Comparison of ENCODE assay signal across 21 mouse cellular contexts in the genomic region with DNA sequence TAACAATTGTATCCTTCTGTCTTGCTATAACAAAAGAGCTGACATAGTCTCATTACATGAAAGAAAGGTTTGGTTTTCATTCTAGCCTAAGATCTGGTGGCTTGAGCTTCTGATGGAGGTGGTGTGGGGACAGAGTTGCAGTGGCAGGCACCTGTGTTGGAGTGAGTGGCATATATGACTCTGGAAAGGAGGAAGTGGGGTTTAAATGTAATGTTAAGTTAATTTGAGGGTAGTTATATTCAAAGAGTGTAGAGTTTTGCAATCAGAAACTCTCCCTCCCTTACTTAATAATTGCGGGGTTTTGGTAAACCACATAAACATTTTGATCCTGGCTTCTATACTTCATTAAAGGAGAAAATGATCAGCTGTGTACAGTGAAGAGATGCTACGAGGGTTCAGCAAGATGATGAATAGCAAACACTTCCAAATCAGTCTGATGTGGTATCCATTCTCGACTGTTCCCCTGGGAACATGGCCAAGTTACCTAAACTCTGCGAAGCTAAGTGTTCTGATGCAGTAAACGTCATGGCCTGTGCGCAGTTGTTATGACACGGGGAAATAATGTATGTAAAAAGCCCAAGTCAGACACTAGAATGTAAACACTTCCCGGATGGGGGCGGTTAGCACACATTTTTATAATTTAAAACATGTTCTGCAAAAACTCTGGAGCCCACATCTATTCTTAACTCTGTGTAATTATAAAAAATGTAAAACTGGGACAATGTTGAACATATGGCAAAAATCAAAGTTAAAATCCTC. TPM values are rescaled to one million over a fixed set of nuclear protein-coding genes. Genes with fewer than 3 reads are reported as not detected.
DNase-seq lines count a peak whose midpoint lies in the region; ATAC-seq and TF ChIP-seq lines count a peak whose summit lies in the region.
"Had no signal": no experiment of that assay in that cellular context is flagged by ENCODE, and none has a peak within 500 bp of the region (broad histone marks: within the 10 kb centered on the region; RNA-seq: fewer than 3 reads in every experiment).

No protein-coding gene starts in this region.

- no peak overlapping the region for H3K9ac ChIP-seq in forebrain, postnatal 0 days
- no peak overlapping the region for H3K9ac ChIP-seq in forebrain, embryonic 14.5 days (ENCODE audit: low read length)
- H3K9ac ChIP-seq in midbrain, embryonic 14.5 days (replicated peaks; ENCODE audit: low read length), result no peak overlapping the region
- H3K9ac ChIP-seq: hindbrain, embryonic 14.5 days; limb, embryonic 15.5 days; liver, postnatal 0 days; neural tube, embryonic 12.5 days had no signal

- H3K9me3 ChIP-seq in forebrain, postnatal 0 days (ENCODE audit: low read length), result no peaks in the 10 kb centered on the region
- H3K9me3 ChIP-seq in forebrain, embryonic 14.5 days (replicated peaks; ENCODE audit: control insufficient read depth, low read length), result no peaks in the 10 kb centered on the region
- H3K9me3 ChIP-seq in midbrain, embryonic 14.5 days (ENCODE audit: control insufficient read depth, low read length), result no peaks in the 10 kb centered on the region
- H3K9me3 ChIP-seq: limb, embryonic 15.5 days; neural tube, embryonic 12.5 days had no signal

- ATAC-seq in forebrain, postnatal 0 days, result peak; percentile 42
- ATAC-seq in forebrain, embryonic 14.5 days, result no peak
- ATAC-seq in midbrain, embryonic 14.5 days (ENCODE audit: low FRiP score, low TSS enrichment), result no peak
- ATAC-seq: liver, postnatal 0 days had no signal

- H3K4me1 ChIP-seq in forebrain, postnatal 0 days (ENCODE audit: insufficient read depth), result no peaks in the 10 kb centered on the region
- no peaks in the 10 kb centered on the region; the same call in 1 of the 2 replicates for H3K4me1 ChIP-seq in forebrain, embryonic 14.5 days (ENCODE audit: control insufficient read depth, insufficient read depth, low read length)
- H3K4me1 ChIP-seq in midbrain, embryonic 14.5 days (ENCODE audit: control insufficient read depth, insufficient read depth, low read length), result no peaks in the 10 kb centered on the region
- H3K4me1 ChIP-seq: limb, embryonic 15.5 days; neural tube, embryonic 12.5 days had no signal

- intact Hi-C loops in left cerebral cortex, postnatal 25 days (cut with DNase I), result no loop called here

- no peak overlapping the region for H3K4me3 ChIP-seq in forebrain, postnatal 0 days (ENCODE audit: low read depth, low read length)
- no peak overlapping the region for H3K4me3 ChIP-seq in forebrain, embryonic 14.5 days (ENCODE audit: low read depth, low read length)
- no peak overlapping the region for H3K4me3 ChIP-seq in midbrain, embryonic 14.5 days (replicated peaks; ENCODE audit: low read depth, low read length)
- H3K4me3 ChIP-seq: gastrocnemius, adult 2 months; limb, embryonic 15.5 days; neural tube, embryonic 12.5 days had no signal

- no peak overlapping the region for H3K27ac ChIP-seq in forebrain, postnatal 0 days (ENCODE audit: low read depth, low read length)
- no peak overlapping the region for H3K27ac ChIP-seq in forebrain, embryonic 14.5 days (ENCODE audit: low read depth, low read length)
- no peak overlapping the region for H3K27ac ChIP-seq in midbrain, embryonic 14.5 days (replicated peaks; ENCODE audit: low read depth, low read length)
- H3K27ac ChIP-seq: gastrocnemius, adult 2 months; hindbrain, embryonic 14.5 days; limb, embryonic 15.5 days; neural tube, embryonic 12.5 days had no signal

- H3K4me2 ChIP-seq in forebrain, postnatal 0 days (ENCODE audit: low read depth), result no peak overlapping the region
- no peak overlapping the region for H3K4me2 ChIP-seq in forebrain, embryonic 14.5 days (ENCODE audit: low read length)
- H3K4me2 ChIP-seq in midbrain, embryonic 14.5 days (ENCODE audit: low read length), result no peak overlapping the region
- H3K4me2 ChIP-seq: hindbrain, embryonic 14.5 days; limb, embryonic 15.5 days; neural tube, embryonic 12.5 days had no signal

- DNase-seq in forebrain, postnatal 0 days, result no peak
- DNase-seq in forebrain, embryonic 14.5 days (ENCODE audit: low spot score), result no peak
- peak; percentile 14 for DNase-seq in right cerebral cortex, adult 18-20 months
- no peak for DNase-seq in right cerebral cortex, postnatal 4 days
- peak; percentile 16 to 72 for DNase-seq in left cerebral cortex, postnatal 25 days (ENCODE audit: low spot score in 2 of 2)
- DNase-seq in adrenal gland, adult 2 months, result no peak
- no peak for DNase-seq in layer of hippocampus, postnatal 14 days (ENCODE audit: low spot score in 2 of 2)
- DNase-seq in midbrain, embryonic 14.5 days, result no peak
- DNase-seq: adrenal gland, postnatal 25 days; cerebellum, adult 9-10 months; gastrocnemius, adult 2 months; kidney, adult 8-10 months; kidney, postnatal 4 days; layer of hippocampus, postnatal 36 days; liver, postnatal 0 days; thymus, adult 2 months had no signal

- H3K36me3 ChIP-seq in forebrain, postnatal 0 days (ENCODE audit: insufficient read depth), result no peaks in the 10 kb centered on the region
- H3K36me3 ChIP-seq in forebrain, embryonic 14.5 days (ENCODE audit: control insufficient read depth, insufficient read depth, low read length), result no peaks in the 10 kb centered on the region
- H3K36me3 ChIP-seq in midbrain, embryonic 14.5 days (ENCODE audit: control insufficient read depth, insufficient read depth, low read length), result no peaks in the 10 kb centered on the region
- H3K36me3 ChIP-seq: limb, embryonic 15.5 days; neural tube, embryonic 12.5 days had no signal

- 66% methylated on average over 9 of the region's 9 CpGs for WGBS in forebrain, postnatal 0 days
- 83% methylated on average over 9 of the region's 9 CpGs for WGBS in forebrain, embryonic 14.5 days
- WGBS in midbrain, embryonic 14.5 days, result 91% methylated on average over 9 of the region's 9 CpGs

- no peaks in the 10 kb centered on the region for H3K27me3 ChIP-seq in forebrain, postnatal 0 days (ENCODE audit: insufficient read depth, low read length)
- H3K27me3 ChIP-seq in forebrain, embryonic 14.5 days (replicated peaks; ENCODE audit: control insufficient read depth, insufficient read depth, low read length), result no peaks in the 10 kb centered on the region
- no peaks in the 10 kb centered on the region for H3K27me3 ChIP-seq in midbrain, embryonic 14.5 days (ENCODE audit: control insufficient read depth, insufficient read depth, low read length)
- H3K27me3 ChIP-seq: CH12.LX; limb, embryonic 15.5 days; neural tube, embryonic 12.5 days had no signal

- TF ChIP-seq CTCF in forebrain, postnatal 0 days (IDR thresholded peaks at IDR 0.05; ENCODE audit: low read depth), result no peak

RNA-seq across cellular contexts. Expression of gene Arhgap24, which starts 41.9 kb away (rescaled TPM):
- 5.3 and 8.6 TPM in 2 replicates for total RNA-seq in forebrain, postnatal 0 days (2014; rRNA removed)
- polyA plus RNA-seq in forebrain, postnatal 0 days (2015; fragmentation: Nextera tagmentation; extraction: Ambion mirVana), result 3.7 and 6.0 TPM in 2 replicates
- 3.7 and 4.0 TPM in 2 replicates for polyA plus RNA-seq in forebrain, embryonic 14.5 days (2014; fragmentation: Nextera tagmentation; extraction: Ambion mirVana)
- total RNA-seq in left cerebral cortex, postnatal 25 days (2021), result 1 to 10 TPM; 6.3 to 7.0 TPM
- 10 to 100 TPM; 14.7 to 23.4 TPM for total RNA-seq in adrenal gland, adult 2 months (2021)
- polyA plus RNA-seq in adrenal gland, adult 2 months (2012; rRNA removed), result 5.5 and 5.6 TPM in 2 replicates
- 1 to 10 TPM; 8.7 to 9.1 TPM for total RNA-seq in layer of hippocampus, postnatal 14 days (2021)
- 6.2 and 7.3 TPM in 2 replicates for polyA plus RNA-seq in midbrain, embryonic 14.5 days (2014; fragmentation: Nextera tagmentation; extraction: Ambion mirVana)
- total RNA-seq: megakaryocyte-erythroid progenitor cell, adult 5-6 weeks had no signal

Comparison
In these comparisons a context has a peak if more than half of its experiments do, and no peak if none do; other contexts are left out.
1. DNase-seq: peak in right cerebral cortex, adult 18-20 months (single experiment) and left cerebral cortex, postnatal 25 days (2 of 2); none in forebrain, postnatal 0 days (single experiment), forebrain, embryonic 14.5 days (single experiment), right cerebral cortex, postnatal 4 days (single experiment), adrenal gland, adult 2 months (single experiment), layer of hippocampus, postnatal 14 days (0 of 2) and midbrain, embryonic 14.5 days (single experiment).